Mouse (Mus musculus): ENCODE measurements at regions not wholly inside any gene's neighbourhood (a gene's known extent, or its start where the extent isn't known, plus 50 kb on each side); places are given as distances from the start of the nearest gene placed in this dataset.
A peak's percentile ranks its signal among the peaks of the same experiment; 100 is the strongest.

DNA sequence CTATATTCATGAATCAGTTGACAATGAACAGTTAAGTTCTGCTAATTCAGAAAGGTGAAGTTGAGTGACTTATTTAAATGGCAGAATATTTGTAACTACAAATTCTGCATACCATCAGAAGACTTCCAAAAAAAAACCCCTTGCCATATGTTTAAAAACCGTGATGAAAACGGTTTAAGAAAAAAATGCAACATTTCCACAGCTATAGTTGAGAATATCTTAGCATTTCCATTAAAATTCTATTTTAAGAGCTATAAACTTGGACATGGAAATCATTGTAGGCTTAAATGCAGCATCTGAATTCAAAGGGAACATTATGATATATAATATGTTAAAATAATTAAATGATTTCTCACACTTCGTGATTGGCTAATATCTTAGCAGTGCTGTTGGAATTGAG, 799.5 kb downstream of the Zpld1 start:
- peak; percentile 20 for DNase-seq (ENCODE audit: low read depth, low spot score)
